Mouse (Mus musculus): ENCODE data around the gene Smap1.

Smap1 gene

DNA sequence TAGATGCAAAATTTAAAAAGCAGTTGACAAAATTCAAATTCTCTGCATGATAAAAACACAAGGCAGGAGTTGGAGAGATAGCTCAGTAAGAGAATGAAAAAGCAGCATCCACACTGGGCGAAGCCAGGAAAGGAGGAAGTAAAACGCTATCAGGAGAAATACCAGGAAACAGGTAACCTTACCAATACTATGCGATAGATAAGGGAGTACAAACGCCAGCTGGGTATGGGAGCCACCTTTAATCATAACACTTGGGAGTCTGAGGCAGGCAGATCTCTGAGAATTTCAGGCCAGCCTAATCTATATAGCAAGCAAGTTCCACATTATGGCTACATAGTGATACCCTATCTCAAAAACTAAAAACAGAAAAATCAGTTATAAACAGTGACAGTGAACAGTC, 85.5 kb downstream of the Smap1 start:
- no peak for DNase-seq (ENCODE audit: low spot score)

DNA sequence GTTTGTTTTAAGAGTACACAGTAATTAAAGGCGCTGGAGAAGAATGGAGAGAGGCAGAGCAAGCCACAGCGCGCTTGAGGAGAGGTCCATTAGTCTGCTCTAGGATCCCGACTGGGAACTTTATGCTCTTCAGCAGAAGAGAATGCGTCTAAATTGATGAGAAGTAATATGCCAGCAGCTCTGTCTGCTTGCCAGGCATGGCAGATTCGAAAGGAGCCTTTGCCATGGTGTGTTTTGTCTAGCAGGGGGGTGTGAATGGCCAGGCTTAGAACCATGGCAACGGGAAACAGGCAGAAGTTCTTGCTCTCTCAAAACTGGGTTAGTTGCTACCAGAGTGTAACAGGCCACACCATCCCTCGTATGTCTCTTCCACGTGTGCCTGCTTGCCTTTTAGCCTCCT, 87.3 kb downstream of the Smap1 start:
- DNase-seq (ENCODE audit: low spot score): no peak

DNA sequence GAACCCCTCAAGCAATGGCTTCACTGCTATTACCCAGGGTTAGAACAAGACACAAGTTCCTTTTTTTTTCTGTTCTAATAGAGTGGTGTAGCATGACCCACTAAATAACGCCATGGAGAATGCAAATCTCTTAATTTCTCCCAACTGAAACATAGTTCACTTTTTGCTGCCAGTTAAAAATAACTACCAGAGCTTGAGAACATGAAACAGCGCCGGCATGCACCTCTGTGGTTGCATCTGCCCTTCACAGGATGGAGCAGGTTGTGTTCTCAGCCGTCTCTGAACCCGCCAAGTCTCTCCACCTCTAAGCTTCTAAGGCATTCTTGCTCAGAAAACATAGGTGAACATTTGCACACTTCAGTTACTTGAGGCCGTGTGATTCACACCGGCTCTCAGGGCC, 87.9 kb downstream of the Smap1 start:
- DNase-seq (ENCODE audit: low spot score): no peak

DNA sequence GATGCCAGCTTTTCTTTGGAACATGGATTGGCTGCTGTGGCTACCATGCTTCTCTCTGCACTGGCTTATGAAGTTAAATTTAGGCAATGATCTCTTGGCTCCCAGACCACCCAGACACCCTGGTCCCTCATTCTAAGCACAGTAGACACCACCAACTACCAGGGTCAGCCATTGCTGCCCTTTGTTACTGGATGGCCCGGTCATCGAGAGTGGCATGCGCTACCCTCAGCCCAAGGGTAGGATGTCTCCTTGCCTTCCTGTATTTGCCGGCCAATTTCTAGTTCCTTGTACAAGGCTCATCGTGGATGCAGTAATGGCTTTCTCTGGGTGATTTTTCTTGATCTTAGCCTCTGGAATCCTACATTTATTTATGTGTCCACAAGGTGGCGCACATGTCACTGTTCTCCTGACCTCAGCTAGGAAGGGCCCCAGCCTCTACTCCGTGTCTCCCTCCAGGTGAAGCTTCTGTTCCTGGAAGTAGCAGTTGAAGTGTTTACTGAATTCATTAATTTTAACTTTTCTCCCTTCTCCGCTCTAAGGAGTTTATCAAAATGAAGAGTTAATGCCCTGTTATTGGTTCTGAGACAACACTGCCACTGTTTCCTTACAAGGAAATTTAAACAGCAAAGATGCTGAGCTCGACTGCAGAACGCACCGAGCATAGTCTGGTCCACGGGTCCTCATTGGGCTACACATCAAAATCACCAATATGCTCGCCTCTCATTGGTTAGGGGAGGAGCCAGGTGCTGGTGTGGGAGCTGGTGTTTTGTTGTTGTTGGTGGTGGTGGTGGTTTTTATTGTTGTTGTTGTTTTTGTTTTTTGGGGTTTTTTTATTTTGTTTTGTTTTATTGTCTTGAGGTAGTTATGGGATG, 95.0 kb downstream of the Smap1 start:
- DNase-seq (ENCODE audit: low spot score): peak; percentile 19

DNA sequence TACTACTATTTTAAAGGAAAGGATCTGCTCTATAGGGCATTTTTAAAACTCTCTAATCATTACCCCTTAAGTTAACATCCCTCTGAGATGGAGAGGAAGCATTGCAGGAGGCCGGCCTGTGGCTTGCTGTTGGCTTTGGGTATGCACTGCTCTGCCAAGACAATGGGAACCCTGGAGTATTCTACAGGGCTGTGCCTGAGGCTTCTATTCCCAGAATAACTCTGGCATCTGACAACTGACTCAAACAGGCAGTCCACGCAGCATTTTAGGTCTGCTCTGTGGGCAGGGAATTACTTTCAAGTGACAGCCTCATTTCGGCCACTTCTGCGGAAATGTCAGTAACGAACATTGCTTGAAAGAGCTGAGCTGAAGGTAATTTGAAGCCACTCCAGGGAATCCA, 100.5 kb downstream of the Smap1 start:
- DNase-seq (ENCODE audit: low spot score): no peak

DNA sequence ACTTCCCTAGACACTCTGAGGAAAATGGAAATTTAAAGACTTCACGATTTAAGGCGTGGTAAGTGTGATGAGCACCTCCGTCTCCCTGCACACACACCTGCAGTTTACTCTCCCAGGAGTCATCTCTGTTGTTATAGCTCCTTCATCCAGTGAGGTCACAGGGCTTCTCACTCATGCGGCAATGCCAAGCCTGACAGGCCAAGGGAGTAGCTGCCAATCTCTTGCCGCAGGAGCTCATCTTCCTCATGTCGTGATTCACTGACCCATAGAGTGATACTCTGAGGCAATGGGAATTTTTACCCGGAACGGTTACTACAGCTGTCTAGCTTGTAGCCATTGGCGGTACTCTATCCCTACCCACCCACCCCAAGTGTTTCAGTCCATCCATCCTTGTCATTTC, 123.8 kb downstream of the Smap1 start:
- DNase-seq (ENCODE audit: low spot score): no peak

Measured in spleen, adult 12 weeks (tissue).